Mouse (Mus musculus) liver, adult 2 months (tissue): Measurements from ENCODE around the gene Gm9970.

Experiments
- CTCF ChIP-seq: fragments of 200-500 bp; IDR thresholded peaks from 2 replicates; pipeline ENCODE4 v1.5.1; 2011; ENCODE audit warnings: low read depth, low read length, control low read depth
- POLR2A ChIP-seq: fragments of 200-500 bp; IDR thresholded peaks from 2 replicates; pipeline ENCODE4 v1.6.1; 2011; ENCODE audit warnings: low read length, control low read depth; ENCODE audit not compliant: insufficient read depth; ENCODE audit errors: extremely low read depth

- TF ChIP-seq POLR2A, result no peak
- TF ChIP-seq CTCF, result no peak
Observed at GRCm38 (mm10) chr5:31288225-31288624, 47.2 kb upstream of the Gm9970 start.
